Mouse (Mus musculus) lung, adult 2 months (tissue): ENCODE results near the gene Olfr243.

ENCODE experiments used
- CTCF ChIP-seq: fragments of 200-500 bp; IDR thresholded peaks from 2 replicates; pipeline ENCODE4 v1.5.1; 2011; ENCODE audit warnings: mild to moderate bottlenecking, low read length, control low read depth; ENCODE audit not compliant: insufficient read depth
- POLR2A ChIP-seq: fragments of 200-500 bp; IDR thresholded peaks from 2 replicates; pipeline ENCODE4 v1.6.1; 2011; ENCODE audit warnings: low read depth, mild to moderate bottlenecking, control low read depth, low read length, borderline replicate concordance; ENCODE audit errors: extremely low read depth

- TF ChIP-seq CTCF (no peak), POLR2A (no peak)
Measured at GRCm38 (mm10) chr7:103699469-103699868, 15.0 kb upstream of the Olfr243 start.
